Mouse (Mus musculus): ENCODE data around the gene Cep164.
"Not testable (repeated sequence)": the region's sequence is repeated elsewhere in the genome, so short reads cannot be mapped to it uniquely, and the experiment has no call there.

Cep164 gene

GRCm38 (mm10) chr9:45828291-45828963, at the start of gene Cep164:
Gene Cep164, minus strand, starts transcription at chr9:45828691.
- peak; percentile 77 for DNase-seq

- no peak for DNase-seq
Measured at GRCm38 (mm10) chr9:45877928-45878327, 49.4 kb upstream of the Cep164 start.

GRCm38 (mm10) chr9:45870265-45870664, 41.8 kb upstream of the Cep164 start:
- no peak for DNase-seq

- DNase-seq, result no peak
Measured at GRCm38 (mm10) chr9:45869181-45869580, 40.7 kb upstream of the Cep164 start.

- no peak for DNase-seq
Measured at GRCm38 (mm10) chr9:45861813-45862212, 33.3 kb upstream of the Cep164 start.

- DNase-seq, result no peak
Measured at GRCm38 (mm10) chr9:45859364-45859763, 30.9 kb upstream of the Cep164 start.

GRCm38 (mm10) chr9:45854136-45854535, 25.6 kb upstream of the Cep164 start:
- no peak for DNase-seq

- DNase-seq, result no peak
Measured at GRCm38 (mm10) chr9:45853695-45854094, 25.2 kb upstream of the Cep164 start.

- no peak for DNase-seq
Measured at GRCm38 (mm10) chr9:45851776-45852175, 23.3 kb upstream of the Cep164 start.

GRCm38 (mm10) chr9:45851330-45851729, 22.8 kb upstream of the Cep164 start:
- no peak for DNase-seq

GRCm38 (mm10) chr9:45850528-45851155, 22.2 kb upstream of the Cep164 start:
- DNase-seq, result no peak

GRCm38 (mm10) chr9:45849528-45850408, 21.3 kb upstream of the Cep164 start:
- DNase-seq, result no peak

- DNase-seq, result no peak
Measured at GRCm38 (mm10) chr9:45846891-45847460, 18.5 kb upstream of the Cep164 start.

GRCm38 (mm10) chr9:45846176-45846575, 17.7 kb upstream of the Cep164 start:
- not testable (repeated sequence) for DNase-seq

GRCm38 (mm10) chr9:45845541-45845940, 17.1 kb upstream of the Cep164 start:
- DNase-seq, result no peak

GRCm38 (mm10) chr9:45843780-45844179, 15.3 kb upstream of the Cep164 start:
- DNase-seq, result no peak

GRCm38 (mm10) chr9:45843007-45843406, 14.5 kb upstream of the Cep164 start:
- DNase-seq, result no peak

GRCm38 (mm10) chr9:45841458-45841857, 13.0 kb upstream of the Cep164 start:
- DNase-seq, result no peak

- DNase-seq, result no peak
Measured at GRCm38 (mm10) chr9:45840331-45840730, 11.8 kb upstream of the Cep164 start.

- no peak for DNase-seq
Measured at GRCm38 (mm10) chr9:45839982-45840300, 11.4 kb upstream of the Cep164 start.

- no peak for DNase-seq
Measured at GRCm38 (mm10) chr9:45839139-45839981, 10.9 kb upstream of the Cep164 start.

GRCm38 (mm10) chr9:45838434-45839138, 10.1 kb upstream of the Cep164 start, which contains the start of gene Bace1:
Gene Bace1, plus strand, starts transcription at chr9:45838580.
- DNase-seq, result peak; percentile 87
